Mouse (Mus musculus) megakaryocyte, embryonic 14.5 days (primary cell): ENCODE data around the gene Mrpl54. TPM values are rescaled to one million over a fixed set of nuclear protein-coding genes. Genes with fewer than 3 reads are reported as not detected.

ENCODE experiments used
- H3K27me3 ChIP-seq: replicated peaks from 2 replicates; pipeline ENCODE3; 2012; ENCODE audit warnings: inconsistent platforms
- H3K36me3 ChIP-seq: replicated peaks from 2 replicates; pipeline ENCODE3; 2012; ENCODE audit warnings: low read length, inconsistent platforms, mixed read lengths
- H3K4me1 ChIP-seq: 2 replicates; pipeline ENCODE4 v1.6.1; 2012; ENCODE audit warnings: inconsistent platforms
- H3K4me3 ChIP-seq: replicated peaks from 2 replicates; pipeline ENCODE3; 2012; ENCODE audit warnings: moderate library complexity, mild to moderate bottlenecking, inconsistent platforms
- H3K9me3 ChIP-seq: 2 replicates; pipeline ENCODE4 v1.6.1; 2012; ENCODE audit warnings: inconsistent platforms
- FLI1 ChIP-seq: IDR thresholded peaks from 2 replicates; pipeline ENCODE4 v1.6.1; 2012; ENCODE audit warnings: low read length, inconsistent platforms, mixed read lengths
- GATA1 ChIP-seq: IDR thresholded peaks from 3 replicates; pipeline ENCODE4 v1.6.1; 2012; ENCODE audit warnings: mixed read lengths, low read length, inconsistent platforms, borderline replicate concordance
- polyA plus RNA-seq: library from polyadenylated mRNA; stranded (reverse); fragments of >175 nt; gene quantifications from 2 replicates; pipeline ENCODE4 v1.2.3, GENCODE M21; 2012; ENCODE audit warnings: low replicate concordance; ENCODE audit not compliant: insufficient read depth

Mrpl54 gene
- polyA plus RNA-seq, 1 experiment: 769 TPM

DNA sequence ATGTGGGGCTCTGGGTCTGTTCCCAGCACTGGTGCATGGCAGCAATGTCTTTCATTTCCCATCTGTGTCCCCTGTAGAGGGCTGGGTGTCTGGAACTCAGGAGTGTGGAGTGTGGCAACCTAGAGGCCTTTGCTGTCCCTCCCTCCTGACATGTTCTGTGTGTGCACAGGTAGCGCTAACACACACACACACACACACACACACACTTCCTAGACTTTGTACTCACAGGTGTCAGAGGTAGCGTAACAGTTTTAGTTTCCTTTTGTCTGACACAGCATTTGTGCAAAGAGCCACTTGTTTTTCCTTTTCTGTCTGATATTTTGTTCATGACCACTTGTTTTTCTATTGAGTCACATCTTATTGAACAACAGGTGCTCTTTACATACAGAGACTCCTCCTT lies 18.9 kb downstream of the Mrpl54 start:
- H3K9me3 ChIP-seq: no peaks in the 10 kb centered on the region
- H3K27me3 ChIP-seq: peaks cover 89% of the 10 kb centered on the region
- peaks cover 16% of the 10 kb centered on the region for H3K36me3 ChIP-seq
- H3K4me1 ChIP-seq: peaks cover 82% of the 10 kb centered on the region
- TF ChIP-seq GATA1 (no peak), FLI1 (no peak)
- no peak overlapping the region for H3K4me3 ChIP-seq

GRCm38 (mm10) chr10:81245166-81245565 lies 21.6 kb downstream of the Mrpl54 start:
- Histone ChIP-seq H3K4me1 (peaks cover 63% of the 10 kb centered on the region), H3K27me3 (peaks cover 87% of the 10 kb centered on the region), H3K9me3 (no peaks in the 10 kb centered on the region), H3K36me3 (peaks cover 7% of the 10 kb centered on the region), H3K4me3 (no peak overlapping the region)
- TF ChIP-seq FLI1: no peak
- TF ChIP-seq GATA1: no peak

DNA sequence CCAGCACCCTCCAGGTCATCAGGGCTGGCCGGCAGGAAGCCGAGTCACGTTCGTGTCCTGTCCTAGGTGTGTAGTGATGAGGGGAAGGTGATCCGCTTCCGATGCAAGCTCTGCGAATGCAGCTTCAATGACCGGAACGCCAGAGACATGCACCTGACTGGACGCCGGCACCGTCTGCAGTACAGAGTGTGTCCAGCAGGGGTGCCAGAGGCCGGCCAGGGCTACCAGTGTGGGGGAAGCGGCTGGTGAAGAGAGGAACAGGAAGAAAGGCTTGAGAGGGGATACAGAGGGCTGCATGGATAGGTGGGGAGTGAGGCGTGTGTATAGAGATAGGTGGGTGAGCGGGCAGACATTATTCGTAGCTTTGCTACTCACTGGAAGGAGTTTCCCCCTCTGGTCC lies 22.1 kb downstream of the Mrpl54 start:
- H3K27me3 ChIP-seq: peaks cover 87% of the 10 kb centered on the region

GRCm38 (mm10) chr10:81244146-81244545 lies 22.6 kb downstream of the Mrpl54 start:
- no peak for TF ChIP-seq GATA1
- no peak for TF ChIP-seq FLI1
- peaks cover 87% of the 10 kb centered on the region for H3K27me3 ChIP-seq
- peak overlapping the region; percentile 84 for H3K4me3 ChIP-seq

More for the DNA sequence above, 22.1 kb downstream of the Mrpl54 start:
- H3K9me3 ChIP-seq: no peaks in the 10 kb centered on the region
- H3K4me1 ChIP-seq: peaks cover 57% of the 10 kb centered on the region
- peak overlapping the region; percentile 84 for H3K4me3 ChIP-seq
- H3K36me3 ChIP-seq: peaks cover 7% of the 10 kb centered on the region
- TF ChIP-seq FLI1 (no peak), GATA1 (no peak)

DNA sequence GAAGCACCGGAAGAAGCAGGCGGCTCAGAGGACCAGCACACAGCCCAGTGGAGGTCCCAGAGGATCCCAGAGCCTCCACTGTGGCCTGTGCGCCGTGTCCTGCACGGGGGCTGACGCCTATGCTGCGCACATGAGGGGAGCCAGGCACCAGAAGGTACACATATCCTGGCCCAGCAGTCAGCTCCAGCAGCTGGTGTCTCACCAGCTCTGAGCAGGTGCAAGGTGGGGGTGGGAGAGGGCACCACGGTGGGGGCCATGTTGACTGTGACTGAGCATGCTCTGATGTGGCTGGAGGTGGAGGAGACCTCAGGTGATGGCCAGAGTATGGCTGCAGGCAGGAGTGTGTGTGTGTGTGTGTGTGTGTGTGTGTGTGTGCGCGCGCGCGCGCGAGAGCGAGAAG lies 24.7 kb downstream of the Mrpl54 start:
- Histone ChIP-seq H3K4me3 (no peak overlapping the region), H3K9me3 (no peaks in the 10 kb centered on the region), H3K36me3 (no peaks in the 10 kb centered on the region), H3K27me3 (peaks cover 87% of the 10 kb centered on the region), H3K4me1 (peaks cover 45% of the 10 kb centered on the region)
- TF ChIP-seq FLI1: no peak
- TF ChIP-seq GATA1: no peak

More at GRCm38 (mm10) chr10:81244146-81244545, 22.6 kb downstream of the Mrpl54 start:
- Histone ChIP-seq H3K36me3 (peaks cover 7% of the 10 kb centered on the region), H3K9me3 (no peaks in the 10 kb centered on the region), H3K4me1 (peaks cover 53% of the 10 kb centered on the region)

GRCm38 (mm10) chr10:81240876-81241275 lies 25.9 kb downstream of the Mrpl54 start:
- no peaks in the 10 kb centered on the region for H3K9me3 ChIP-seq
- peaks cover 38% of the 10 kb centered on the region for H3K4me1 ChIP-seq
- no peaks in the 10 kb centered on the region for H3K36me3 ChIP-seq
- TF ChIP-seq FLI1 (no peak), GATA1 (no peak)
- H3K27me3 ChIP-seq: peaks cover 86% of the 10 kb centered on the region
- no peak overlapping the region for H3K4me3 ChIP-seq

DNA sequence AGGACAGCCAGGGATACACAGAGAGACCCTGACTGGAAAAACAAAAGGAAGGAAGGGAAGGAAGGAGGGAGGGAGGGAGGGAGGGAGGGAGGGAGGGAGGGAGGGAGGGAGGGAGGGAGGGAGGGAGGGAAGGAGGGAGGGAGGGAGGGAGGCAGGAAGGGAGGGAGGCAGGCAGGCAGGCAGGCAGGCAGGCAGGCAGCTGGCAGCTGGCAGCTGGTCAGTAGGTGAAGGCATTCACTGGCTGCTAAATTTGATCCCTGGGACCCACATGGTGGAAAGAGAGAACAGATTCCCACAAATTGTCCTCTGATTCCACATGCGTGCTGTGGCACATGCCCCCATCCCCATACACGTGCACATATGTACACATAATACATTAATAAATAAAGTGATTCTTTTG lies 28.1 kb downstream of the Mrpl54 start:
- Histone ChIP-seq H3K4me1 (peaks cover 23% of the 10 kb centered on the region), H3K9me3 (no peaks in the 10 kb centered on the region), H3K36me3 (no peaks in the 10 kb centered on the region), H3K4me3 (no peak overlapping the region), H3K27me3 (peaks cover 83% of the 10 kb centered on the region)
- TF ChIP-seq GATA1 (no peak), FLI1 (no peak)

GRCm38 (mm10) chr10:81236471-81237268 lies 30.1 kb downstream of the Mrpl54 start:
- H3K4me3 ChIP-seq: no peak overlapping the region
- peaks cover 36% of the 10 kb centered on the region for H3K4me1 ChIP-seq
- TF ChIP-seq GATA1: no peak
- TF ChIP-seq FLI1: no peak
- peaks cover 73% of the 10 kb centered on the region for H3K27me3 ChIP-seq
- no peaks in the 10 kb centered on the region for H3K9me3 ChIP-seq
- H3K36me3 ChIP-seq: no peaks in the 10 kb centered on the region

DNA sequence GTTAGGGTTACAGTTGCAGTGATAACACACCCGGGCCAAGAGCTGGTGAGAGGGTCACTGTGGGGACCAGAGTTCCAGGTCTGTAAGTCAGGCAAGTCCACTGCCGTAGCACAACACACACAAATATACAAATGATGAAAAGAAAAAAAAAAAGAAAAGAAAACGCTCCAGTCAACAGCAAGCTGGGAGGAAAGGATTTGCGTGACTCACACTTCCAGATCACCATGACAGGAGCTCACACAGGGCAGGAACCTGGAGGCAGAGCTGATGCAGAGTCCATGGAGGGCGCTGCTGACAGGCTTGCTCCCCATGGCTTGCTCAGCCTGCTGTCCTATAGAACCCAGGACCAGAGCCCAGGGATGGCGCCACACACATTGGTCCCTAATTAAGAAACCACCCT lies 32.5 kb downstream of the Mrpl54 start:
- H3K4me1 ChIP-seq: peaks cover 58% of the 10 kb centered on the region
- H3K9me3 ChIP-seq: no peaks in the 10 kb centered on the region
- no peaks in the 10 kb centered on the region for H3K36me3 ChIP-seq
- TF ChIP-seq FLI1 (no peak), GATA1 (no peak)
- H3K27me3 ChIP-seq: peaks cover 73% of the 10 kb centered on the region
- H3K4me3 ChIP-seq: peak overlapping the region; percentile 28

DNA sequence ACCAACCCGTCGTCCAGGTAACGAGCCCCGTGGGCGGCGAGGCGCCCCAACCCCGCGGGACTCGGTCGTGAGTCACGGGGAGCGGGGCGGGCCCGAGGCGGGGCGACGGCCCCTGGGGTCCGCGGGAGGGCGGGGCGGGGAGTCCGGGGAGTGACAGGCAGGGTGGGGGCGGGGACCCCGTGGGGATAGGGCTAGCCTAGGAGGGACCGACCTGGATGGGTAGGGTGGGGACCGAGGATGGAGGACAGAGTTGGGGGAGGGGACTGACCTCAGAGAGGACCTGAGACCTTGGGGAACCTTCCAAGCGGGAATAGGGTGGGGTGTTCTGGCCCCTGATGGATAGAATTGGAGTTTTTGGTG lies 33.5 kb downstream of the Mrpl54 start:
- Histone ChIP-seq H3K36me3 (no peaks in the 10 kb centered on the region), H3K9me3 (no peaks in the 10 kb centered on the region), H3K27me3 (peaks cover 75% of the 10 kb centered on the region), H3K4me3 (peak overlapping the region; percentile 95), H3K4me1 (peaks cover 56% of the 10 kb centered on the region)
- TF ChIP-seq GATA1 (no peak), FLI1 (no peak)
